Mouse (Mus musculus): ENCODE results near the gene Gm5538. TPM values are rescaled to one million over a fixed set of nuclear protein-coding genes. Genes with fewer than 3 reads are reported as not detected.
A peak's percentile ranks its signal among the peaks of the same experiment; 100 is the strongest.

Gm5538 gene
- not detected in 2 replicates for polyA plus RNA-seq (2012; rRNA removed)

- no peaks in the 10 kb centered on the region for H3K36me3 ChIP-seq (ENCODE audit: control insufficient read depth, insufficient read depth, low read length)
- no peaks in the 10 kb centered on the region for H3K27me3 ChIP-seq (ENCODE audit: control insufficient read depth, insufficient read depth, low read length)
- TF ChIP-seq POLR2A (IDR thresholded peaks at IDR 0.05; ENCODE audit: control insufficient read depth, extremely low read depth, insufficient read depth, low read length, poor library complexity): no peak
- TF ChIP-seq CTCF (IDR thresholded peaks at IDR 0.05; ENCODE audit: borderline replicate concordance, control insufficient read depth, extremely low read depth, insufficient read depth, low read length, poor library complexity): no peak
- no peak for DNase-seq
- no peaks in the 10 kb centered on the region for H3K4me1 ChIP-seq (replicated peaks; ENCODE audit: control insufficient read depth, insufficient read depth, low read length)
- WGBS: 95% methylated on average over 2 of the region's 2 CpGs
- no peak within 1 kb of the TSS for H3K4me3 ChIP-seq (ENCODE audit: control insufficient read depth, insufficient read depth, low read length)
- no peak within 1 kb of the TSS for H3K27ac ChIP-seq (ENCODE audit: control insufficient read depth, insufficient read depth, low read length)
These were observed at the start of gene Gm5538 for GRCm38 (mm10) chr3:59729490-59729889. Gm5538 (plus strand) TSS chr3:59729790.

GRCm38 (mm10) chr3:59697391-59697790 lies 32.2 kb upstream of the Gm5538 start:
- no peak for TF ChIP-seq POLR2A (IDR thresholded peaks at IDR 0.05; ENCODE audit: control insufficient read depth, extremely low read depth, insufficient read depth, low read length, poor library complexity)
- no peak for TF ChIP-seq CTCF (IDR thresholded peaks at IDR 0.05; ENCODE audit: borderline replicate concordance, control insufficient read depth, extremely low read depth, insufficient read depth, low read length, poor library complexity)
- Histone ChIP-seq H3K36me3 (ENCODE audit: control insufficient read depth, insufficient read depth, low read length) (no peaks in the 10 kb centered on the region), H3K27me3 (ENCODE audit: control insufficient read depth, insufficient read depth, low read length) (no peaks in the 10 kb centered on the region), H3K4me1 (replicated peaks; ENCODE audit: control insufficient read depth, insufficient read depth, low read length) (no peaks in the 10 kb centered on the region; the same call in 1 of the 2 replicates), H3K4me3 (ENCODE audit: control insufficient read depth, insufficient read depth, low read length) (no peak overlapping the region), H3K27ac (ENCODE audit: control insufficient read depth, insufficient read depth, low read length) (no peak overlapping the region)
- no peak for DNase-seq
- 72% methylated on average over 3 of the region's 3 CpGs for WGBS

- Histone ChIP-seq H3K4me3 (ENCODE audit: control insufficient read depth, insufficient read depth, low read length) (no peak overlapping the region), H3K36me3 (ENCODE audit: control insufficient read depth, insufficient read depth, low read length) (no peaks in the 10 kb centered on the region), H3K27me3 (ENCODE audit: control insufficient read depth, insufficient read depth, low read length) (no peaks in the 10 kb centered on the region), H3K27ac (ENCODE audit: control insufficient read depth, insufficient read depth, low read length) (no peak overlapping the region), H3K4me1 (replicated peaks; ENCODE audit: control insufficient read depth, insufficient read depth, low read length) (no peaks in the 10 kb centered on the region; the same call in 1 of the 2 replicates)
- WGBS: 11% methylated on average over 1 of the region's 1 CpGs
- DNase-seq: no peak
- no peak for TF ChIP-seq CTCF (IDR thresholded peaks at IDR 0.05; ENCODE audit: borderline replicate concordance, control insufficient read depth, extremely low read depth, insufficient read depth, low read length, poor library complexity)
- no peak for TF ChIP-seq POLR2A (IDR thresholded peaks at IDR 0.05; ENCODE audit: control insufficient read depth, extremely low read depth, insufficient read depth, low read length, poor library complexity)
These were observed 26.9 kb upstream of the Gm5538 start for GRCm38 (mm10) chr3:59702614-59703110.

- TF ChIP-seq POLR2A (IDR thresholded peaks at IDR 0.05; ENCODE audit: control insufficient read depth, extremely low read depth, insufficient read depth, low read length, poor library complexity): no peak
- TF ChIP-seq CTCF (IDR thresholded peaks at IDR 0.05; ENCODE audit: borderline replicate concordance, control insufficient read depth, extremely low read depth, insufficient read depth, low read length, poor library complexity): no peak
- Histone ChIP-seq H3K4me3 (ENCODE audit: control insufficient read depth, insufficient read depth, low read length) (no peak overlapping the region), H3K27me3 (ENCODE audit: control insufficient read depth, insufficient read depth, low read length) (no peaks in the 10 kb centered on the region), H3K36me3 (ENCODE audit: control insufficient read depth, insufficient read depth, low read length) (no peaks in the 10 kb centered on the region), H3K4me1 (replicated peaks; ENCODE audit: control insufficient read depth, insufficient read depth, low read length) (no peaks in the 10 kb centered on the region), H3K27ac (ENCODE audit: control insufficient read depth, insufficient read depth, low read length) (no peak overlapping the region)
- DNase-seq: no peak
- WGBS: 96% methylated on average over 1 of the region's 1 CpGs
These were observed 10.3 kb downstream of the Gm5538 start for GRCm38 (mm10) chr3:59739866-59740265.

GRCm38 (mm10) chr3:59744181-59744580 lies 14.6 kb downstream of the Gm5538 start:
- no peak overlapping the region for H3K4me3 ChIP-seq (ENCODE audit: control insufficient read depth, insufficient read depth, low read length)
- TF ChIP-seq CTCF (IDR thresholded peaks at IDR 0.05; ENCODE audit: borderline replicate concordance, control insufficient read depth, extremely low read depth, insufficient read depth, low read length, poor library complexity) (no peak), POLR2A (IDR thresholded peaks at IDR 0.05; ENCODE audit: control insufficient read depth, extremely low read depth, insufficient read depth, low read length, poor library complexity) (no peak)
- WGBS: 28% methylated on average over 2 of the region's 2 CpGs
- H3K36me3 ChIP-seq (ENCODE audit: control insufficient read depth, insufficient read depth, low read length): no peaks in the 10 kb centered on the region
- H3K4me1 ChIP-seq (replicated peaks; ENCODE audit: control insufficient read depth, insufficient read depth, low read length): no peaks in the 10 kb centered on the region
- H3K27ac ChIP-seq (ENCODE audit: control insufficient read depth, insufficient read depth, low read length): no peak overlapping the region
- H3K27me3 ChIP-seq (ENCODE audit: control insufficient read depth, insufficient read depth, low read length): no peaks in the 10 kb centered on the region
- DNase-seq: peak; percentile 46

Other genes with a start within 250 kb of the Gm5538 start
- not detected in 2 replicates for gene Gm8298, start 131.3 kb downstream of the Gm5538 start, polyA plus RNA-seq (2012; rRNA removed)
- not detected in 2 replicates for gene C130079G13Rik, start 195.4 kb downstream of the Gm5538 start, polyA plus RNA-seq (2012; rRNA removed)